Mouse (Mus musculus) spleen, adult 2 months (tissue): ENCODE measurements around the gene Ddr2.

Experiments
- CTCF ChIP-seq: fragments of 200-500 bp; IDR thresholded peaks from 2 replicates; pipeline ENCODE4 v1.5.1; 2011; ENCODE audit warnings: mild to moderate bottlenecking, inconsistent platforms; ENCODE audit not compliant: insufficient read depth, insufficient read length, insufficient replicate concordance; ENCODE audit errors: extremely low read depth
- POLR2A ChIP-seq: fragments of 200-500 bp; IDR thresholded peaks from 2 replicates; pipeline ENCODE4 v1.6.1; 2011; ENCODE audit warnings: low read depth, low read length, inconsistent platforms

DNA sequence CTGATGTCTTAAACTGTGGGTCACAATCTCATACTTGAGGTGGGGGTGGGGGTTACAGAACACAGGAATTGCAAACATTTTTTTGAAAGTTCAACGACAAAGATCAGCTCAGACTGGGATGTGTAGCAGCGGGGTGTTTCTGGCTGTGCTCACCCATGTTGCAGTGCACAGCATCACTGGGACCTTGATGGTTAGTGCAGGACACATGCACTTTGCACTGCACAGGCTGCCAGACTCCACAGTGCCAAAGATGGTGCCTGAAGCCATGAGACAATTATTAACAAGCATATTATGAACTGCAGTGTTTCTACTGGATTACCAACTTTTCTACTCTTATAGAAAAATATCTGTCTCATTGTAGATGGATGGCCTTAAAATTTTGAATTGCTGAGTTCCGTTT, 78.9 kb downstream of the Ddr2 start:
- TF ChIP-seq CTCF: no peak
- TF ChIP-seq POLR2A: no peak
